Mouse (Mus musculus): ENCODE results near the gene Utf1.

DNA sequence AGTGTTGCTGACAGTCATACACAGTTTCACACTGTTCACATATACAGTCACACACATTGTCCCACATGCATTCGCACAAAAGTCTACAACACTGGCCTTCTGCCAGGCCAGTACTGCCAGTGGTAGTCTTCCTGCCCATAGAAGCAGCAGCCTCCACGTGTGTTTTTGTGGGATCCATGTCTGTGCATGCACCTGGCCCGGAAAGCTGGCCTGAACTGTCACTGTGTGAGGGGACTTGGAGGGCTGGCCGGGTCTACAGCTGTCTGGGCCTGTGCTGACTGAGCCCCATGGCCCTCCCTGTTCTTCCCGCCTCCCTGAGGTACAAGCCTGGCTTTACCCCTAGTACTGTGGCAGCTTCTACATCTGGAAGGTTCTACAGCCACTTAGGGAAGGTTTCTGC, 27.4 kb downstream of the Utf1 start:
- TF ChIP-seq POLR2A (IDR thresholded peaks at IDR 0.05; ENCODE audit: control insufficient read depth, low read depth, low read length) (no peak), CTCF (IDR thresholded peaks at IDR 0.05; ENCODE audit: control insufficient read depth, insufficient read depth, insufficient replicate concordance, low read depth, low read length) (no peak)
